Mouse (Mus musculus): ENCODE results near the gene Nim1k.

GRCm38 (mm10) chr13:119743470-119743869, 12.2 kb downstream of the Nim1k start:
- no peak for TF ChIP-seq CTCF (IDR thresholded peaks at IDR 0.05; ENCODE audit: control insufficient read depth, insufficient read depth, insufficient read length)
- TF ChIP-seq MYOG (IDR thresholded peaks at IDR 0.05; ENCODE audit: control insufficient read depth, extremely low read depth, insufficient read length) = no peak
- no peak for TF ChIP-seq CEBPB (IDR thresholded peaks at IDR 0.05; ENCODE audit: low read depth)
- no peak for TF ChIP-seq MAX (IDR thresholded peaks at IDR 0.05)
- TF ChIP-seq USF1 (IDR thresholded peaks at IDR 0.05; ENCODE audit: low read depth) = no peak
- no peak for TF ChIP-seq MYOD1 (IDR thresholded peaks at IDR 0.05; ENCODE audit: control insufficient read depth, insufficient read length, low read depth)
- TF ChIP-seq FOSL1 (IDR thresholded peaks at IDR 0.05; ENCODE audit: insufficient read depth, low read length, poor library complexity, severe bottlenecking) = no peak
